Mouse (Mus musculus) frontal cortex, adult (tissue): ENCODE measurements at regions not wholly inside any gene's neighbourhood (a gene's known extent, or its start where the extent isn't known, plus 50 kb on each side); places are given as distances from the start of the nearest gene placed in this dataset.
A peak's percentile ranks its signal among the peaks of the same experiment; 100 is the strongest.

Experiments used
- ATAC-seq: cut with Nextera tagmentation; 2 replicates; pipeline ENCODE4 v1.9.2; 2017; ENCODE audit warnings: mild to moderate bottlenecking, moderate library complexity, mixed read lengths; ENCODE audit not compliant: low TSS enrichment

- no peak for ATAC-seq
Observed at GRCm38 (mm10) chrX:156736951-156737553, 678.1 kb downstream of the Phex start.

- peak; percentile 57 for ATAC-seq
Observed at GRCm38 (mm10) chrX:156692236-156692635, 722.9 kb downstream of the Phex start.

GRCm38 (mm10) chrX:156677911-156678310 lies 737.2 kb downstream of the Phex start:
- ATAC-seq = no peak

GRCm38 (mm10) chrX:156673661-156674060 lies 741.5 kb downstream of the Phex start:
- no peak for ATAC-seq

GRCm38 (mm10) chrX:156669521-156669920 lies 745.6 kb downstream of the Phex start:
- ATAC-seq = no peak
